Mouse (Mus musculus) forebrain, embryonic 11.5 days (tissue): ENCODE measurements around the gene Cd209e. TPM values are rescaled to one million over a fixed set of nuclear protein-coding genes. Genes with fewer than 3 reads are reported as not detected.
"Not testable (repeated sequence)": the region's sequence is repeated elsewhere in the genome, so short reads cannot be mapped to it uniquely, and the experiment has no call there.

Experiments used
- ATAC-seq: fragments of 200-750 bp; cut with Nextera tagmentation; replicated peaks from 2 replicates; pipeline ENCODE4 v1.8.0; 2017; ENCODE audit warnings: moderate TSS enrichment; ENCODE audit not compliant: low FRiP score
- DNase-seq: peaks from one replicate; pipeline ENCODE4 v3.0.0-alpha.2; 2017; ENCODE audit warnings: low spot score
- H3K27ac ChIP-seq: fragments of 300-500 bp; sonication (generic); 2 replicates; pipeline ENCODE4 v1.5.1; 2014; ENCODE audit warnings: low read depth, low read length
- H3K27me3 ChIP-seq: fragments of 300-500 bp; sonication (generic); 2 replicates; pipeline ENCODE4 v1.6.1; 2014; ENCODE audit warnings: mild to moderate bottlenecking, low read length, mixed read lengths; ENCODE audit not compliant: control insufficient read depth, insufficient read depth
- H3K36me3 ChIP-seq: fragments of 300-500 bp; sonication (generic); 2 replicates; pipeline ENCODE4 v1.6.1; 2014; ENCODE audit warnings: mild to moderate bottlenecking, low read length, moderate library complexity, mixed read lengths; ENCODE audit not compliant: control insufficient read depth, insufficient read depth
- H3K4me1 ChIP-seq: fragments of 300-500 bp; sonication (generic); replicated peaks from 2 replicates; pipeline ENCODE4 v1.6.1; 2014; ENCODE audit warnings: low read length, mixed read lengths; ENCODE audit not compliant: control insufficient read depth, insufficient read depth
- H3K4me2 ChIP-seq: fragments of 300-500 bp; sonication (generic); 2 replicates; pipeline ENCODE4 v1.6.1; 2014; ENCODE audit warnings: low read depth, mild to moderate bottlenecking, low read length, moderate library complexity, mixed read lengths; ENCODE audit not compliant: severe bottlenecking
- H3K4me3 ChIP-seq: fragments of 300-500 bp; sonication (generic); 2 replicates; pipeline ENCODE4 v1.5.1; 2014; ENCODE audit warnings: low read depth, low read length
- H3K9ac ChIP-seq: fragments of 300-500 bp; sonication (generic); 2 replicates; pipeline ENCODE4 v1.6.1; 2014; ENCODE audit warnings: low read length
- H3K9me3 ChIP-seq: fragments of 300-500 bp; sonication (generic); 2 replicates; pipeline ENCODE4 v1.6.1; 2016; ENCODE audit warnings: low read length, mixed read lengths; ENCODE audit not compliant: control insufficient read depth
- WGBS: fragments of 180-500 bp; shearing (Covaris S2); extraction: QIAGEN DNeasy Blood & Tissue Kit; methylation state at CpG from one replicate; pipeline ENCODE4 v1.1.7; 2014; 5-methylcytosine and 5-hydroxymethylcytosine counted together
- polyA plus RNA-seq: library from polyadenylated mRNA; unstranded; fragments of >200 nt; fragmentation: Nextera tagmentation; extraction: Ambion mirVana; gene quantifications from 2 replicates; pipeline ENCODE4 v1.2.1, GENCODE M21; 2014

Cd209e gene
- polyA plus RNA-seq: not detected in 2 replicates

DNA sequence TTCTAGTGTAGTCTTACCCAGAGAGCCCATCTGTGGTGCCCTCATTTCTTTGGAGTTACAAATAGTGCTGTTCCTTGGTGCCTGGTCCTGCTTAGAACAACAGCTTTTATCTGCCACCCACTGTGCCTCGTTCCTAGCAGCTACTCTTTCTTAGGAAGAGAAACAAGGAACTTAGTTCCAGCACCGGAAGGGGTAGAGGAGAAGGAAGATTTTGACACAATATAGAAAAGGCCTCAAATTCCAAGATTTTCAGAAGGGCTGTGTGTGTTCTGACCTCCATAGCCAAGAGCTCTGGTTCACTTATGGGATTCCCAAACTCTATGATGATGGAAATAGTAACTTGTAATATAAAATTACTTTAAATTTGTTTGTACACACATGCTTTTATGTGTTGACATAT is at the start of gene Cd209e:
Gene Cd209e, minus strand, starts transcription at position 101 of the 400 bp plus-strand sequence.
- Histone ChIP-seq H3K4me1 (no peaks in the 10 kb centered on the region), H3K4me2 (no peak within 1 kb of the TSS), H3K9ac (no peak within 1 kb of the TSS), H3K27me3 (no peaks in the 10 kb centered on the region), H3K36me3 (no peaks in the 10 kb centered on the region), H3K27ac (no peak within 1 kb of the TSS), H3K4me3 (no peak within 1 kb of the TSS), H3K9me3 (peaks cover 4% of the 10 kb centered on the region; the same call in 1 of the 2 replicates)
- ATAC-seq (no peak), DNase-seq (no peak)
- 65% methylated on average over 2 of the region's 2 CpGs for WGBS

DNA sequence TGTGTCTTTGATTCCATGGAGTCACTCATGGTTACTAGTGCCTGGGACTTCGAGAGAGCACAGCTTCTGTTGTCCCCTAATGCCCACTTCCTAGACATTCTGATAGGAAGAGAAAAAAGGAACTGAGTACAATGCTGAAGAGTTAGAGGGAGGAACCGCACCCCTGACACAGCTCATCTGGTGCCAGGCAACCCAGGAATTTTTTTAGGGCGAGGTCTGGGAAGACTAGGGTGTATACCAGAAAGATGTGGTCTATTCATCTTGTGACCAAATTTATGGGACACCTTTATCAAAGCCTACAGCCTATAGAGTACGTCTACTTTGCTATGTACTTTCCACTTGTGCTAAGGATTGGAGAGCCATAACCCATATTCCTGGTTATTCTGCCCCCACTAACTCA is 24.3 kb upstream of the Cd209e start, which contains the start of gene Cd209d:
Gene Cd209d, minus strand, starts transcription at position 101 of the 400 bp plus-strand sequence.
- ATAC-seq (no peak), DNase-seq (no peak)
- Histone ChIP-seq H3K9ac (no peak within 1 kb of the TSS), H3K4me2 (no peak within 1 kb of the TSS), H3K27me3 (no peaks in the 10 kb centered on the region), H3K4me3 (no peak within 1 kb of the TSS), H3K9me3 (peaks cover 3% of the 10 kb centered on the region; the same call in 1 of the 2 replicates), H3K27ac (no peak within 1 kb of the TSS), H3K36me3 (no peaks in the 10 kb centered on the region), H3K4me1 (no peaks in the 10 kb centered on the region)
- WGBS: 70% methylated on average over 4 of the region's 4 CpGs

DNA sequence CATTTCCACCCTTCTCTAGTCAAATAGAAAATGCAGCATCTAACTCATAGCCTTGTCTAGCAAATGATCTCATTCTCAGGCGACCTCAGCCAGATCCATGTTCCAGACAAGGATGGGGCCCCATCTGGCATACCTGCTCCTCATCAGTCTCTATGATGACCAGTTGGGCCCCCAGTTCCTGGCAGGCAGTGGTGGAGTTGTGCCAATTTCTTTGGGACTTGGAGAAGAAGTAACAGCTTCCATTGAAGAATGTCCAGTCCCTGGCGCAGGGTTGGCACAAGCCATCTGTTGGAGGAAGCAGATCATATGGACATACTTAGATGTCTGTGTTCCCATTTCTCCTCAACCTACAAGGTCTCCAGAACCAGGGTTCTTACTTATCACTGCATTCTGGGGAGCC is 22.0 kb upstream of the Cd209e start:
- no peaks in the 10 kb centered on the region for H3K4me1 ChIP-seq
- H3K36me3 ChIP-seq: no peaks in the 10 kb centered on the region
- DNase-seq (no peak), ATAC-seq (no peak)
- no peak overlapping the region for H3K4me2 ChIP-seq
- no peaks in the 10 kb centered on the region for H3K27me3 ChIP-seq
- WGBS: 88% methylated on average over 2 of the region's 2 CpGs
- no peak overlapping the region for H3K4me3 ChIP-seq
- peaks cover 3% of the 10 kb centered on the region; the same call in 1 of the 2 replicates for H3K9me3 ChIP-seq
- no peak overlapping the region for H3K9ac ChIP-seq
- H3K27ac ChIP-seq: no peak overlapping the region

DNA sequence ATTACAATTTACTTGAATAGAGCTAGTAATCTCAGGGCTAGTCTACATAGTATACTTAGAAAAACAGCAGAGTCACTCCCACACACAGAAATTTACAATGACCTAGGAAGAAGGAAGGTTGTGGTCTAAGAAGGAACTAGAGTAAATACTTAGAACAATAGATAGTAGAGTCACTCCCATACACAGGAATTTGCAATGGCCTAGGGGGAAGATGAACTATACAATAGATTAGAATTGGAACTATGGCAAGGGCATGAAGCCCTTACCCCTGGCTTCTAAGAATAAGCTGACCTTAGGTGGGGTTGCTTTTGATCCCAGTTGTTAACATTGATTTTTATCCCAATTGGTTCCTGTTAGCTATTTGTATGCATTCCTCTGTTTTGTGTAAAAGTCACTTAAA is 8.6 kb upstream of the Cd209e start:
- not testable (repeated sequence) for ATAC-seq, H3K4me1 ChIP-seq, H3K9me3 ChIP-seq

DNA sequence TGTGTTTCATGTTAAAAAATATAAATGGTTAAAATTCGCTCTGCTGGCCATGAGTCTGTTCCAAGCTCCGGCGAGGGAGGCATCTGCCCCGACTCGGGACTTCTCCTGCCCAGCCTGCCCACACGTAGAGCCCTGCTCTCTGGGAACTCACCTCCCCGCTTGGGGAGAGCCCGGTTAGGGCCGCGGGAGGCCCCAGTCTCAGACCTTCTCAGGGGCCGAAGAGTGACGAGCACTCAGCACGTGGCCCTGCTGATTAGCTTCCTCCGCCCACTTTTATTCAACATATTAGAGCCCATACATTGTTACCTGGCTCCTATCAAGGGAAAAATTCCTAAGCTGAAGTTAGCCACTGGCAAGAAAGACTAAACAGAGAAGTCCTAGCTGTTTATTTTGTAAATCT is 51.0 kb downstream of the Cd209e start:
- ATAC-seq (no peak), DNase-seq (no peak)
- H3K9ac ChIP-seq: no peak overlapping the region
- peaks cover 3% of the 10 kb centered on the region for H3K9me3 ChIP-seq
- WGBS: 88% methylated on average over 14 of the region's 14 CpGs
- H3K27me3 ChIP-seq: no peaks in the 10 kb centered on the region
- no peak overlapping the region for H3K4me2 ChIP-seq
- no peaks in the 10 kb centered on the region for H3K4me1 ChIP-seq
- no peak overlapping the region for H3K27ac ChIP-seq
- no peak overlapping the region for H3K4me3 ChIP-seq
- H3K36me3 ChIP-seq: no peaks in the 10 kb centered on the region

More for the DNA sequence above, 8.6 kb upstream of the Cd209e start:
- not testable (repeated sequence) for DNase-seq, H3K36me3 ChIP-seq, H3K27me3 ChIP-seq, H3K4me2 ChIP-seq, H3K4me3 ChIP-seq, H3K9ac ChIP-seq, H3K27ac ChIP-seq

Other genes starting within 250 kb of the Cd209e start
- 64.9 and 72.4 TPM in 2 replicates for gene Xab2, start 233.0 kb downstream of the Cd209e start, polyA plus RNA-seq
- gene Pet100, start 232.8 kb downstream of the Cd209e start, polyA plus RNA-seq: 88.2 and 93.2 TPM in 2 replicates
- 0.51 TPM in 1 of 2 replicates, not detected in the other for gene Pcp2, start 228.8 kb downstream of the Cd209e start, polyA plus RNA-seq
- 36.7 and 37.2 TPM in 2 replicates for gene Stxbp2, start 223.4 kb downstream of the Cd209e start, polyA plus RNA-seq
- 0.41 and 0.68 TPM in 2 replicates for gene Retn, start 198.5 kb downstream of the Cd209e start, polyA plus RNA-seq
- 0.29 TPM in 1 of 2 replicates, not detected in the other for gene Mcemp1, start 188.6 kb downstream of the Cd209e start, polyA plus RNA-seq
- 9.3 and 12.1 TPM in 2 replicates for gene Fcor, start 181.9 kb downstream of the Cd209e start, polyA plus RNA-seq
- 34.3 and 42.9 TPM in 2 replicates for gene Trappc5, start 178.0 kb downstream of the Cd209e start, polyA plus RNA-seq
- gene Fcer2a, start 160.1 kb downstream of the Cd209e start, polyA plus RNA-seq: 0.16 and 0.24 TPM in 2 replicates
- gene Clec4g, start 133.7 kb downstream of the Cd209e start, polyA plus RNA-seq: 0.20 and 0.56 TPM in 2 replicates
- gene Cd209a, start 105.3 kb downstream of the Cd209e start, polyA plus RNA-seq: not detected in 2 replicates
- not detected in 2 replicates for gene Cd209d, start 24.2 kb upstream of the Cd209e start, polyA plus RNA-seq
- not detected in 2 replicates for gene Cd209b, start 72.5 kb upstream of the Cd209e start, polyA plus RNA-seq
- gene Cd209c, start 100.4 kb upstream of the Cd209e start, polyA plus RNA-seq: 0.79 and 1.0 TPM in 2 replicates